Mouse (Mus musculus): ENCODE data around the gene Urgcp. TPM values are rescaled to one million over a fixed set of nuclear protein-coding genes. Genes with fewer than 3 reads are reported as not detected.

Urgcp gene
- polyA plus RNA-seq, 2 experiments = 3.5 to 4.7 TPM

DNA sequence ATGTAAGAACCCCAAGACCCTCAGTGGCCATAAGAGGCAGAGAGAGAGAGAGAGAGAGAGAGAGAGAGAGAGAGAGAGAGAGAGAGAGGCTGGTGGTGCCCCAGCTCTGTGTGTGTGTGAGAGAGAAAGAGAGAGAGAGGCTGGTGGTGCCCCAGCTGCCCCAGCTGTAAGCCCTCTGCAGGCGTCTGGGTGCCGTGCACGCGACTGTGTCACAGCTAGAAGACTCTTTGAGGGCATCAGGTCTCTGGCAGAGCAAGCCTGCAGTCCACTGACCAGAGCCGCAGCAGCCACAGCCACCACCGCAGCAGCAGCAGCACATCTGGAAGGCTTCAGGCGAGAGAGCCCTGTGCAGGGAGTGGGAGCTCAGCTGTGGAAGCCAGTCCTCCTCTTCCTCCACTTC is 77.9 kb downstream of the Urgcp start:
- no peaks in the 10 kb centered on the region for H3K4me1 ChIP-seq (replicated peaks; ENCODE audit: control insufficient read depth in 2 of 2, insufficient read depth in 2 of 2, low read length in 1 of 2)
- H3K27ac ChIP-seq = no peak overlapping the region
- no peak overlapping the region for H3K9ac ChIP-seq (replicated peaks)
- 34% methylated on average over 7 of the region's 7 CpGs for WGBS (ENCODE audit: insufficient replicate concordance)
- H3K9me3 ChIP-seq (ENCODE audit: control insufficient read depth, low read length) = no peaks in the 10 kb centered on the region
- TF ChIP-seq EP300 (IDR thresholded peaks at IDR 0.05; ENCODE audit: low read depth) (no peak), CTCF (IDR thresholded peaks at IDR 0.05; ENCODE audit: low read depth) (no peak)
- no peak overlapping the region for H3K4me2 ChIP-seq (ENCODE audit: low read depth)
- ATAC-seq (ENCODE audit: insufficient read depth) (no peak), DNase-seq (ENCODE audit: low read depth in 3 of 3, low spot score in 3 of 3) (no peak)
- no peaks in the 10 kb centered on the region for H3K36me3 ChIP-seq (replicated peaks; ENCODE audit: control insufficient read depth, insufficient read depth, low read depth)
- H3K27me3 ChIP-seq (ENCODE audit: control insufficient read depth, insufficient read depth, low read length) = no peaks in the 10 kb centered on the region
- H3K4me3 ChIP-seq (ENCODE audit: insufficient read depth in 1 of 2, low read depth in 2 of 2, low read length in 2 of 2) = no peak overlapping the region

DNA sequence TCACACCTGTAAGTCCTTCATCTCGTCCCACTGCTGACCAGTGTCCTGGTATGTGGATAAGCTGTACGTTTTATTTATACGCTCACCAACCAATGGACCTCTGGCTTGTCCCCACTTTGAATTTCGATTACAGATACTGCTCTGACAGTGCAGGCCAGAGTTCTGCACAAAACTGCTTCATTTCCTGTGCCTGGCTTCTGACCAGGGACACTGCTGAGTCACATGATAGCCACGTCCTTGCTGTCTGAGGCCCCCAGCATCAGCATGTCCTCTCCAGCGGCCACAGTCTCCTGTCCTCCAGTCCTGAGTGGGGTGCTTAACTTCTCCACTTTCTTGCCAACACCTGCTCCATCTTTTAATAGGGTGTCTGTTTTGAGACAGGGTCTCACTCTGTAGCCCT is 79.6 kb downstream of the Urgcp start:
- H3K4me2 ChIP-seq (ENCODE audit: low read depth) = no peak overlapping the region
- H3K4me1 ChIP-seq (replicated peaks; ENCODE audit: control insufficient read depth in 2 of 2, insufficient read depth in 2 of 2, low read length in 1 of 2) = no peaks in the 10 kb centered on the region
- H3K36me3 ChIP-seq (replicated peaks; ENCODE audit: control insufficient read depth, insufficient read depth, low read depth) = no peaks in the 10 kb centered on the region
- ATAC-seq (ENCODE audit: insufficient read depth) (no peak), DNase-seq (ENCODE audit: low read depth in 3 of 3, low spot score in 3 of 3) (no peak)
- no peak overlapping the region for H3K4me3 ChIP-seq (ENCODE audit: insufficient read depth in 1 of 2, low read depth in 2 of 2, low read length in 2 of 2)
- H3K9me3 ChIP-seq (ENCODE audit: control insufficient read depth, low read length) = no peaks in the 10 kb centered on the region
- no peak overlapping the region for H3K9ac ChIP-seq (replicated peaks)
- WGBS (ENCODE audit: insufficient replicate concordance) = 52% methylated on average over 6 of the region's 6 CpGs
- H3K27ac ChIP-seq = no peak overlapping the region
- H3K27me3 ChIP-seq (ENCODE audit: control insufficient read depth, insufficient read depth, low read length) = no peaks in the 10 kb centered on the region
- TF ChIP-seq CTCF (IDR thresholded peaks at IDR 0.05; ENCODE audit: low read depth) = no peak

Other genes starting within 250 kb of the Urgcp start
- 32.0 and 33.6 TPM in 2 replicates for gene Xbp1, start 241.7 kb downstream of the Urgcp start, polyA plus RNA-seq (2012; rRNA removed)
- 87.4 and 92.5 TPM in 2 replicates for gene Xbp1, start 241.7 kb downstream of the Urgcp start, polyA plus RNA-seq (2014; fragmentation: Nextera tagmentation; extraction: Ambion mirVana)
- 3.9 and 6.3 TPM in 2 replicates for gene Ccdc117, start 220.2 kb downstream of the Urgcp start, polyA plus RNA-seq (2012; rRNA removed)
- 7.5 and 8.5 TPM in 2 replicates for gene Ccdc117, start 220.2 kb downstream of the Urgcp start, polyA plus RNA-seq (2014; fragmentation: Nextera tagmentation; extraction: Ambion mirVana)
- 0.17 and 0.66 TPM in 2 replicates for gene Ankrd36, start 192.7 kb downstream of the Urgcp start, polyA plus RNA-seq (2012; rRNA removed)
- 0.80 and 1.2 TPM in 2 replicates for gene Ankrd36, start 192.7 kb downstream of the Urgcp start, polyA plus RNA-seq (2014; fragmentation: Nextera tagmentation; extraction: Ambion mirVana)
- 46.6 and 61.8 TPM in 2 replicates for gene Mrps24, start 46.7 kb downstream of the Urgcp start, polyA plus RNA-seq (2012; rRNA removed)
- gene Mrps24, start 46.7 kb downstream of the Urgcp start, polyA plus RNA-seq (2014; fragmentation: Nextera tagmentation; extraction: Ambion mirVana) = 130 TPM in 2 replicates
- 27.8 and 31.3 TPM in 2 replicates for gene Dbnl, start 26.1 kb upstream of the Urgcp start, polyA plus RNA-seq (2012; rRNA removed)
- 35.9 and 39.7 TPM in 2 replicates for gene Dbnl, start 26.1 kb upstream of the Urgcp start, polyA plus RNA-seq (2014; fragmentation: Nextera tagmentation; extraction: Ambion mirVana)
- gene Pgam2, start 41.4 kb upstream of the Urgcp start, polyA plus RNA-seq (2012; rRNA removed) = 0.15 and 0.36 TPM in 2 replicates
- 1.2 and 1.5 TPM in 2 replicates for gene Pgam2, start 41.4 kb upstream of the Urgcp start, polyA plus RNA-seq (2014; fragmentation: Nextera tagmentation; extraction: Ambion mirVana)
- gene Polm, start 75.6 kb upstream of the Urgcp start, polyA plus RNA-seq (2012; rRNA removed) = 4.1 TPM in 2 replicates
- 1.5 and 2.1 TPM in 2 replicates for gene Polm, start 75.6 kb upstream of the Urgcp start, polyA plus RNA-seq (2014; fragmentation: Nextera tagmentation; extraction: Ambion mirVana)
- gene Aebp1, start 99.6 kb upstream of the Urgcp start, polyA plus RNA-seq (2012; rRNA removed) = 3.0 and 3.3 TPM in 2 replicates
- 4.2 and 4.5 TPM in 2 replicates for gene Aebp1, start 99.6 kb upstream of the Urgcp start, polyA plus RNA-seq (2014; fragmentation: Nextera tagmentation; extraction: Ambion mirVana)
- gene Pold2, start 115.9 kb upstream of the Urgcp start, polyA plus RNA-seq (2012; rRNA removed) = 45.0 and 58.7 TPM in 2 replicates
- gene Pold2, start 115.9 kb upstream of the Urgcp start, polyA plus RNA-seq (2014; fragmentation: Nextera tagmentation; extraction: Ambion mirVana) = 54.8 and 56.5 TPM in 2 replicates
- gene Myl7, start 136.4 kb upstream of the Urgcp start, polyA plus RNA-seq (2012; rRNA removed) = 3.2 and 4.6 TPM in 2 replicates
- gene Myl7, start 136.4 kb upstream of the Urgcp start, polyA plus RNA-seq (2014; fragmentation: Nextera tagmentation; extraction: Ambion mirVana) = 6.6 and 7.5 TPM in 2 replicates
- 0.04 and 0.15 TPM in 2 replicates for gene Gck, start 187.7 kb upstream of the Urgcp start, polyA plus RNA-seq (2012; rRNA removed)
- 0.08 and 0.20 TPM in 2 replicates for gene Gck, start 187.7 kb upstream of the Urgcp start, polyA plus RNA-seq (2014; fragmentation: Nextera tagmentation; extraction: Ambion mirVana)
- 14.9 and 18.7 TPM in 2 replicates for gene Ykt6, start 193.3 kb upstream of the Urgcp start, polyA plus RNA-seq (2012; rRNA removed)
- gene Ykt6, start 193.3 kb upstream of the Urgcp start, polyA plus RNA-seq (2014; fragmentation: Nextera tagmentation; extraction: Ambion mirVana) = 9.6 and 10.1 TPM in 2 replicates